Mouse (Mus musculus): ENCODE data around the gene Slc9a2. TPM values are rescaled to one million over a fixed set of nuclear protein-coding genes. Genes with fewer than 3 reads are reported as not detected.

Gene Slc9a2
- polyA plus RNA-seq (2015; fragmentation: Nextera tagmentation; extraction: Ambion mirVana): 0.08 and 0.19 TPM in 2 replicates

DNA sequence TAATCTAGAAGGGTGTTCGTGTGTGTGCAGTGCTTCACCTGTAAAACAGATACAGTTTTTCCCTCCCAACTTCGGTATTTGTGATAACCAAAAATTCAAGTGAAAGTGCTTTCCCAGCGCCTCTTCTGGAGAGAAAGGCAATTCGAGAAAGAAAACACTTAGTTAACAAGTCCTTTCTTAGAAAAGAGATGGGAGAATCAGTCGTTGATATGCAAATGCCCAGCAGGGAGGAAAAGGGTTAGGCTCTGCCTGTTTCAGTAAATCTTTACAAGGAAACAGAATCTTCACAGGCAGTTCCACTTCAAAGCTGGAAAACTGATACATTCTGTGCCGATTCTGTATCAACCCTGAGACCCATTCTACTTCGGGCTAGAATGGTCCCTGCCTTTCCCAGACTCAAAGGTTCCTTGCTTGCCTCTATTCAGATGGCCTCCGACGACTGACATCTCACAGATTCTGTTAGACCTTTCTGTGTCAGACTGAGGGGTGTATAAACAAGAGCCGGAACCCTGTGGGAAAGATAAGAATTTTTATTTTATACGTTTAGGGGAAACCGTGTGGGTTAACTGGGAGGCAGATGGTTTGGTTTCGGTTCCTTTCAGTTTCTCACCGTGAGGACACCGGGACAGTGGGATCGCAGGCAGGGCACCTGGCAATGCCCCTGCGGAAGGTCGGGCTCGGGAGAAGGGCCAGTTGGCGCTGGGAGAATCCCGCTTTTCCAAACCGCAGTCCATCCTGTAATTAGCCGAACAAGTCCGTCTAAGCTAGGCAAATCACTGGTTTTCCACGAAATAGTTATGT, at the start of gene Slc9a2:
Slc9a2 (plus strand) TSS at position 508 of the 801 bp plus-strand sequence.
- Histone ChIP-seq H3K36me3 (no peaks in the 10 kb centered on the region), H3K9ac (peak within 1 kb of the TSS; percentile 75), H3K4me2 (peak within 1 kb of the TSS; percentile 99), H3K4me1 (peaks cover 8% of the 10 kb centered on the region), H3K27me3 (replicated peaks) (peaks cover 91% of the 10 kb centered on the region), H3K27ac (replicated peaks) (no peak within 1 kb of the TSS), H3K4me3 (peak within 1 kb of the TSS; percentile 72), H3K9me3 (no peaks in the 10 kb centered on the region)
- WGBS: 2% methylated on average over 25 of the region's 25 CpGs
- no peak for ATAC-seq (ENCODE audit: extremely low read depth, insufficient number of reproducible peaks, low FRiP score, low TSS enrichment)

DNA sequence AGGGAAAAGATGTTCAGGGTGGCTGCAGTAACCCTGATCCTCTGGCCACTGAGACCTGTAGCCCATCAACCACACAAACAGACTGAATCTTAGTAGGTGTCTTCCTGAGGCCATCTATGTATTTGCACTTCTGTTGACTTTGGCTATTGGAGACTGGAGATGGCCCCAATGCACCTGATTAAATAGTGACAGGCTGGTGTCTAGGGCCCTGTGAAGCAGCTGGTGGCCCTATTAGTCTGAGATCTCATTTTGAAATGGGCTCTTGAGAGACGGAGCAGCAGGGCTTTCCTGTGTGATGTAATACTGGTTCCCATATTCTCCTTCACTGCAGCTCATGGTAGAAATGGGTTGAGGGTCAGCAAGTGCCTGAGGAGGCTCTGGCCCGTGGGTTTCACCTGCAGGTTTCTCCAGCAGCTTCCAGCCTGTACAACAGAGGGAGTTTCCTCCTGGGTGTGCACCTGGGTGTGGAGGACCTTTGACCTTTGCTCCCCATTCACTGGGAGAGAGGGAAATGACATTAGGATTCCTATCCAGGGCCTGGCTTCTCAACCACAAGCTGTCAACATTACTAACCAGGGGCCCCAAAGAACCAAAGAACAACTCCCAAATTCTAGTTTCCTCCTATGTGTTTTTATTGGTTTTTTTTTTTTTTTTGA, 47.8 kb upstream of the Slc9a2 start:
- Histone ChIP-seq H3K27ac (replicated peaks) (no peak overlapping the region), H3K36me3 (no peaks in the 10 kb centered on the region)
- ATAC-seq (ENCODE audit: extremely low read depth, insufficient number of reproducible peaks, low FRiP score, low TSS enrichment): no peak

DNA sequence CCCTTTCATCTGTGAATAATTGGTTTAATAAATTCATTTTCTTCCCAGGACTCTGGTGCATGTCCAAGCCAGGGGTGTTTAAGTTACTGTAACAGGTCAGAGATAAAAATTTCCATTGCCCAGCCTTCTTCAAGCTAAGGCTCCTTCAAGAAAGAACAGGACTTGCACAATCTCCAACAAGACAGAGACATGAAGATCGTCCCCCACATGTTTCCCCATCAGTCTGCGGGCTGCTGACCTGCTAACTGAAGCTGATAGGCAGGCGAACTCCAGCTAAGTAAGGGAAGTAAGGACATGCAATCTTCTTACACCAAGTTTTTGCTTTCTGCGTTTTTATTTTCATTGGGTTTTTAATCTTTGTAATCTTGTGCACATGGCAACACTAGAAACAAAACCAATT, 45.8 kb upstream of the Slc9a2 start:
- no peaks in the 10 kb centered on the region for H3K4me1 ChIP-seq
- WGBS: 62% methylated on average over 4 of the region's 4 CpGs
- ATAC-seq (ENCODE audit: extremely low read depth, insufficient number of reproducible peaks, low FRiP score, low TSS enrichment): no peak

More for the DNA sequence above, 47.8 kb upstream of the Slc9a2 start:
- Histone ChIP-seq H3K9me3 (no peaks in the 10 kb centered on the region), H3K4me1 (no peaks in the 10 kb centered on the region), H3K9ac (no peak overlapping the region), H3K27me3 (replicated peaks) (no peaks in the 10 kb centered on the region), H3K4me3 (no peak overlapping the region), H3K4me2 (no peak overlapping the region)
- WGBS: 61% methylated on average over 2 of the region's 2 CpGs

DNA sequence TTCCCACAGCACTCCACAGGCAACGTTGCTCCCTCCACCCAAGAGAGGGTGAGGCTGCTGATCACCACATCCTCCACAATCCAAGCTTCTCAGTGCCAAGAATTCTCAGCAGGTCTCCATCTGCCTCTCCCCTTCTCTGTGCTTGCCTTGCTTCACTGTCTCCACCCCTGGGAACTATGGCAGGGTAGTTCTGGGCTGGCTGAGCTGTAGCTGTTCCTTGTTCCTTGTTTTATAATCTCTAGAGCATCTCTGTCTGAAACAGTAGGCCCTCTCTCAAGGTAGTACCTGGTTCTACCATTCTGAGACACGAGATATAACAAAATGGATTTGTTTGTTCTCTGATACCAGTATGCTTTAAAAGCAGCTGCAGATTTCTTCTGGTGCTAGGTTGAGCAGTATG, 32.1 kb upstream of the Slc9a2 start:
- no peaks in the 10 kb centered on the region for H3K27me3 ChIP-seq (replicated peaks)
- 63% methylated on average over 2 of the region's 2 CpGs for WGBS
- no peaks in the 10 kb centered on the region for H3K4me1 ChIP-seq
- ATAC-seq (ENCODE audit: extremely low read depth, insufficient number of reproducible peaks, low FRiP score, low TSS enrichment): no peak
- no peak overlapping the region for H3K4me3 ChIP-seq
- no peak overlapping the region for H3K4me2 ChIP-seq
- H3K36me3 ChIP-seq: no peaks in the 10 kb centered on the region
- H3K9me3 ChIP-seq: no peaks in the 10 kb centered on the region
- H3K27ac ChIP-seq (replicated peaks): no peak overlapping the region
- no peak overlapping the region for H3K9ac ChIP-seq

More for the DNA sequence above, 45.8 kb upstream of the Slc9a2 start:
- Histone ChIP-seq H3K27me3 (replicated peaks) (no peaks in the 10 kb centered on the region), H3K36me3 (no peaks in the 10 kb centered on the region), H3K4me2 (no peak overlapping the region), H3K9ac (no peak overlapping the region), H3K4me3 (no peak overlapping the region), H3K9me3 (no peaks in the 10 kb centered on the region), H3K27ac (replicated peaks) (no peak overlapping the region)

DNA sequence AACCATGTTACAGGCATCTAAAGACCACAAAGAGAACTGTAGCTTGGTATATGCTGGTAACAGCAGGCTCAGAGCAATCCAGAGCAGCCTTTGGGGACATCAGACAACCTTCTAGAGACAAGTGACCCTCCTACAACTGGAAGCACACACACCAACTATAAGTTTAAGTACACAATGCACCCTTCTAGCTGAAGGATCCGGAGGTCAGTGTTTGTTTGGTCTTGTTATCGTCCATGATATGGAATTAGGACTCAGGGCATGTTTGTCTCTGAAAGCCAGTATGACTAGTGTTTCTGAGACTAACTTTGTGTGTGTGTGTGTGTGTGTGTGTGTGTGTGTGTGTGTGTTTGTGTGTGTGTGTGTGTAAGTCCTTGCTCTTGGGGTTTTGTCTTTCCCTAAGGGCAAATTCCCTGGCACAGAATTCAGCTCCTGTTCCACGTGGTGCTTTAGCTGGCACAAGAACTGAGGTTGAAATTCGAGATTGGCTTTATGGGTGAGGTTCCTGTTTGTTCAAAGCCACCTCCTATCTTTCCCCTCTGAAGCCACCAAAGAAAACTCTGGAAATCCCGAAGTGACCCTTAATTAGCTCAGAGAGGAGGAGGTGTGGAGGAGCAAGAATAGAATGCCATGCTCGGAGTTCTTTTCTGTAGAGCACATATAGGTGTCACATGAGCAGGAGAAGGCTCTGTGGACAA, 29.4 kb upstream of the Slc9a2 start:
- Histone ChIP-seq H3K36me3 (no peaks in the 10 kb centered on the region), H3K4me2 (no peak overlapping the region), H3K9ac (no peak overlapping the region), H3K4me1 (no peaks in the 10 kb centered on the region), H3K27ac (replicated peaks) (no peak overlapping the region), H3K27me3 (replicated peaks) (no peaks in the 10 kb centered on the region), H3K4me3 (no peak overlapping the region), H3K9me3 (0 out of 2 replicates have a peak, but pooled peaks cover 2% of the 10 kb centered on the region)
- WGBS: 43% methylated on average over 6 of the region's 6 CpGs
- ATAC-seq (ENCODE audit: extremely low read depth, insufficient number of reproducible peaks, low FRiP score, low TSS enrichment): no peak

DNA sequence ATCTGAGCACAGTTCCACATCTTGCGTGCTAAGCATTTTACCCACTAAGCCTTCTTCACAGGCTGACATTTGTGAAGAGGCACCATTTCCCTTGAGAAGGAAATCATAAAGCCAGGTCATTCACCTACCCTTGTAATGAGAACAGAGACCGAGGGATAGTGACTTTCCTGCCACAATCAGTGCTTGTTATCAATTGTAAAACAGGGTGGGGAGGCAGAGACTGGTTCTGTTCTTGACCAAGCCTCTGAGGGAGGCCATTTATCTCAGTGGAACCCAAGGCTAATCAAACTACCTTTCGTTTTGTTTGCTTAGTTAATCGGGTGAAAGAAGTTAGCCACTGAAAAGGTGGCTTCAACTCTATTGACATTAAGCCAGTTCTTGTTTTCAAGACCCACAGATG, 23.3 kb upstream of the Slc9a2 start:
- Histone ChIP-seq H3K4me1 (peaks cover 18% of the 10 kb centered on the region), H3K4me3 (no peak overlapping the region), H3K9me3 (0 out of 2 replicates have a peak, but pooled peaks cover 2% of the 10 kb centered on the region), H3K4me2 (no peak overlapping the region), H3K36me3 (no peaks in the 10 kb centered on the region), H3K27ac (replicated peaks) (no peak overlapping the region), H3K9ac (no peak overlapping the region), H3K27me3 (replicated peaks) (no peaks in the 10 kb centered on the region)
- ATAC-seq (ENCODE audit: extremely low read depth, insufficient number of reproducible peaks, low FRiP score, low TSS enrichment): no peak
- WGBS: 53% methylated on average over 4 of the region's 4 CpGs

DNA sequence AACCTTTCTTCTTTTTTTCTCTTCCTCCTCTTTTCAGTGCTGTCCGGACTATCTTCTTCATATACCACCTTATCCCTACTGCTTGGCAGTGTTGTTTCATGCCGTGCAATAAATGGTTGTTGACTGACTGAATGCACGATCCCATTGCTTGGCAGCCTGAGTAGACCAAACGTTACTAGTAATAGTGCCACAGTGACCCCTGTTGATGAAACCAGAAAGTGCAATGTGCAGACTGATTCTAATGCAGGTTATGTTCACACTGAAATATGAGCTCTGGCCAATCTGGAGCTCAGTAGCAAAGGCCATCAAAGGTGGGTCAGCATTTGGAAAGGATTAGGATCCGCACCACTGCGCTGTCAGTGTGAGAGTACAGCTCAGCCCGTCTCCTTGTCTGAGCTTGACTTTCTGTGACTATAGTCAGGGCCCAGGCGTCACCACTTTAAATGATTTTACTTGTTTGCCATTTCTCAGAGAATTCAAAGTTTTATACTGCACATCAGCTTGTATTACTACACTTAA, 22.3 kb upstream of the Slc9a2 start:
- H3K36me3 ChIP-seq: no peaks in the 10 kb centered on the region
- H3K27me3 ChIP-seq (replicated peaks): 0 out of 2 replicates have a peak, but pooled peaks cover 4% of the 10 kb centered on the region
- 0 out of 2 replicates have a peak, but pooled peaks cover 2% of the 10 kb centered on the region for H3K9me3 ChIP-seq
- WGBS: 46% methylated on average over 8 of the region's 8 CpGs
- H3K9ac ChIP-seq: no peak overlapping the region
- H3K27ac ChIP-seq (replicated peaks): no peak overlapping the region
- no peak for ATAC-seq (ENCODE audit: extremely low read depth, insufficient number of reproducible peaks, low FRiP score, low TSS enrichment)
- H3K4me2 ChIP-seq: no peak overlapping the region
- peaks cover 18% of the 10 kb centered on the region for H3K4me1 ChIP-seq
- no peak overlapping the region for H3K4me3 ChIP-seq

DNA sequence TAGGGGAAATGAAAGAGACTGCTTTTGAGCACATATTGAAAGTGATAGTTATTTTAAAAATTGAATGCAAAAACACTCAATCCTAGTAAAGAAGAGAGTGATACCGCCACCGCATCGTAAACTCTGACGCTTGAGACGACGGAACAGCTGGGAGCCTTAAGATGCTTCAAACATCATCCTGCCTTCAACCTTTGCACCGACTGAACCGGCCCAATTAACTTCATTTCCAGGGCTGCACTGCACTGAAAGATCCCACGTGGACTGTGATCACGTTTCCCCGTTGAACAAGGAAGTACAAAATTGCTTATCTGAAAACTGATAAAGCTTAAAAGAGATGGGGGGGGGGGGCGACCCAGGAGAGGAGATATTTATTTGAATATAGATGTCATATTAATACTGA, 21.4 kb upstream of the Slc9a2 start:
- ATAC-seq (ENCODE audit: extremely low read depth, insufficient number of reproducible peaks, low FRiP score, low TSS enrichment): no peak
- H3K27me3 ChIP-seq (replicated peaks): 0 out of 2 replicates have a peak, but pooled peaks cover 4% of the 10 kb centered on the region
- 0 out of 2 replicates have a peak, but pooled peaks cover 2% of the 10 kb centered on the region for H3K9me3 ChIP-seq
- H3K27ac ChIP-seq (replicated peaks): no peak overlapping the region
- WGBS: 60% methylated on average over 12 of the region's 12 CpGs
- H3K36me3 ChIP-seq: no peaks in the 10 kb centered on the region
- no peak overlapping the region for H3K4me3 ChIP-seq
- H3K4me1 ChIP-seq: peaks cover 18% of the 10 kb centered on the region
- H3K9ac ChIP-seq: no peak overlapping the region
- peak overlapping the region; percentile 37 for H3K4me2 ChIP-seq

DNA sequence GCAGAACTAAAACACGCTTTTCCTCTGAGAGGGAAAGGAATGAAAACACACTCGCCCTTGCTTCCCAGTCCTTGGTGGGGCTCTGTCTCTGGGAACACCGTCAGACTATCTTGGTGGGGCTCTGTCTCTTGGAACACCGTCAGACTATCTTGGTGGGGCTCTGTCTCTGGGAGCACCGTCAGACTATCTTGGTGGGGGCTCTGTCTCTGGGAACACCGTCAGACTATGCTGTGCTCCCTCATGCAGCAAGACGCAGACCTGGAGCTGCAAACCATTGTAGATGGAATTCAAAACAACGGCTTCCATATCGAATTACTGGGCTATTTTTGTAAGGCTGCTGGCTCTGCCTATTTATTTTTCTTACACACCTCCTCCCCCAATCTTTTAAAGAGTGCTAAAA, 20.9 kb upstream of the Slc9a2 start:
- 23% methylated on average over 9 of the region's 9 CpGs for WGBS
- Histone ChIP-seq H3K27me3 (replicated peaks) (0 out of 2 replicates have a peak, but pooled peaks cover 4% of the 10 kb centered on the region), H3K9me3 (0 out of 2 replicates have a peak, but pooled peaks cover 2% of the 10 kb centered on the region), H3K36me3 (no peaks in the 10 kb centered on the region), H3K4me3 (no peak overlapping the region), H3K4me2 (peak overlapping the region; percentile 37), H3K27ac (replicated peaks) (peak overlapping the region; percentile 5; the same call in 1 of the 2 replicates), H3K4me1 (peaks cover 18% of the 10 kb centered on the region), H3K9ac (no peak overlapping the region)
- no peak for ATAC-seq (ENCODE audit: extremely low read depth, insufficient number of reproducible peaks, low FRiP score, low TSS enrichment)

DNA sequence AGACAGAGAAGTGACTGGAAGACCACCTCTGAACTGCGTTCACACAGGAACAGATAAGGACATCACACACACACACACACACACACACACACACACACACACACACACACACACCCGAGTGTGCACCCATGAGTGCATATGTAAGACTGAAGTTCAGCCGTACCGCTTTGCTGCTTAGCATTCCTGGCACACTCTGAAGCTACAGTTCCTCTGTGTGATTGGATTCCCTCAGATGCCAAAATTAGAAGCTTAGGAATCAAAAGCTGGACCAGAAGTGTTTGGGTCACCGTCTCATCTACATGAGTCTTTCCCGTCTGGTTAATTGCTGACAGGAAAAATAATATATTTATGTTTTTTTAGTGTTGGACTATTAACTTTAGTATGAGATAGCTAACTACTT, 19.5 kb upstream of the Slc9a2 start:
- Histone ChIP-seq H3K9ac (no peak overlapping the region), H3K27ac (replicated peaks) (no peak overlapping the region), H3K27me3 (replicated peaks) (peaks cover 8% of the 10 kb centered on the region), H3K9me3 (no peaks in the 10 kb centered on the region), H3K36me3 (no peaks in the 10 kb centered on the region), H3K4me2 (no peak overlapping the region), H3K4me3 (no peak overlapping the region), H3K4me1 (peaks cover 18% of the 10 kb centered on the region)
- 48% methylated on average over 6 of the region's 6 CpGs for WGBS
- no peak for ATAC-seq (ENCODE audit: extremely low read depth, insufficient number of reproducible peaks, low FRiP score, low TSS enrichment)
